Mouse (Mus musculus): ENCODE results near the gene Bmpr1a.
A peak's percentile ranks its signal among the peaks of the same experiment; 100 is the strongest.

The Bmpr1a gene

DNA sequence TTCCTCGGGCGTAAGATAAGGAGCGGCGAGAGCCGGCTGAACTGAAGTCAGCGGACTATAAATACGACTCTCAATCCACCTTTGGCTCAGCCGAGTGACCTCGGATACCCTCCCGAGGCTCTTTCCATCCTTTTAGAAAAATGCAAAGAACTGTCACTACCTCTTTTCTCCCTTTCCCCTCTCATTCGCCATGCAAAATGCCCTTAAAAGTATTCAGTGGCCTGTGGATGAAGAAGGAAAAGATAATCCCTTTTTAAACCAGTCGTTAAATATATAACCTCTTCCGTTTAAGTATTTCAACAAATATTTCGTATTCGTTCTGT, at the start of gene Bmpr1a:
Gene Bmpr1a (minus strand): TSS at position 17 of the 323 bp plus-strand sequence.
- no peaks in the 10 kb centered on the region for H3K36me3 ChIP-seq (ENCODE audit: insufficient read depth, low read length)
- peaks cover 39% of the 10 kb centered on the region for H3K4me1 ChIP-seq (replicated peaks; ENCODE audit: low read depth, low read length)
- peak within 1 kb of the TSS; percentile 90 for H3K4me3 ChIP-seq (replicated peaks; ENCODE audit: low read length)
- H3K9me3 ChIP-seq (ENCODE audit: low read length), result no peaks in the 10 kb centered on the region
- peaks cover 7% of the 10 kb centered on the region for H3K27me3 ChIP-seq (ENCODE audit: insufficient read depth, low read length)
- TF ChIP-seq NANOG (IDR thresholded peaks at IDR 0.05; ENCODE audit: borderline replicate concordance, low read length) (no peak), POU5F1 (IDR thresholded peaks at IDR 0.05; ENCODE audit: borderline replicate concordance, low read length) (no peak), CTCF (conservative IDR thresholded peaks at IDR 0.05; ENCODE audit: low read length) (no peak)

DNA sequence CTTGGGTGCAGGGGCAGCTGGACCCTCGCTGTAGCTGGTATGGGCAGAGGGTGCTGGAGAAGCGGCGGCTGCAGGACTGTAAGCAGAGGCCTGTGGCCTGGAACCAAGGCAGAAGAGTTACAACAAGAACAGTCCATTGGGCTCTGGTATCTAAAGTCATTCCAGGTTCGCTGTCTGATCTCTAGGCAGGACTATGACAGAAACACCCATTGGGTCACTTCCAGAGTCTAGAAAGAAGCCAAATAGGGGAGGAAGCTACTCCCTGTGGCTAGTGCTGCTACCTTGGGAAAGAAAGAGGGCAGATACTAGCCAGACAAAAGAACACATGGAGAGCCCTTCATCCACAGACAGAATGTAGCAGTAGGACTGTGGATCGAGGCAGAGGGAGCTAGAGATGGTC, 49.1 kb upstream of the Bmpr1a start:
- H3K9me3 ChIP-seq (ENCODE audit: low read length), result no peaks in the 10 kb centered on the region
- H3K36me3 ChIP-seq (ENCODE audit: insufficient read depth, low read length), result no peaks in the 10 kb centered on the region
- H3K27me3 ChIP-seq (ENCODE audit: insufficient read depth, low read length), result peaks cover 14% of the 10 kb centered on the region
- no peak for TF ChIP-seq CTCF (conservative IDR thresholded peaks at IDR 0.05; ENCODE audit: low read length)
- no peak for TF ChIP-seq POU5F1 (IDR thresholded peaks at IDR 0.05; ENCODE audit: borderline replicate concordance, low read length)
- TF ChIP-seq NANOG (IDR thresholded peaks at IDR 0.05; ENCODE audit: borderline replicate concordance, low read length), result no peak
- H3K4me3 ChIP-seq (replicated peaks; ENCODE audit: low read length), result no peak overlapping the region
- peaks cover 36% of the 10 kb centered on the region for H3K4me1 ChIP-seq (replicated peaks; ENCODE audit: low read depth, low read length)

DNA sequence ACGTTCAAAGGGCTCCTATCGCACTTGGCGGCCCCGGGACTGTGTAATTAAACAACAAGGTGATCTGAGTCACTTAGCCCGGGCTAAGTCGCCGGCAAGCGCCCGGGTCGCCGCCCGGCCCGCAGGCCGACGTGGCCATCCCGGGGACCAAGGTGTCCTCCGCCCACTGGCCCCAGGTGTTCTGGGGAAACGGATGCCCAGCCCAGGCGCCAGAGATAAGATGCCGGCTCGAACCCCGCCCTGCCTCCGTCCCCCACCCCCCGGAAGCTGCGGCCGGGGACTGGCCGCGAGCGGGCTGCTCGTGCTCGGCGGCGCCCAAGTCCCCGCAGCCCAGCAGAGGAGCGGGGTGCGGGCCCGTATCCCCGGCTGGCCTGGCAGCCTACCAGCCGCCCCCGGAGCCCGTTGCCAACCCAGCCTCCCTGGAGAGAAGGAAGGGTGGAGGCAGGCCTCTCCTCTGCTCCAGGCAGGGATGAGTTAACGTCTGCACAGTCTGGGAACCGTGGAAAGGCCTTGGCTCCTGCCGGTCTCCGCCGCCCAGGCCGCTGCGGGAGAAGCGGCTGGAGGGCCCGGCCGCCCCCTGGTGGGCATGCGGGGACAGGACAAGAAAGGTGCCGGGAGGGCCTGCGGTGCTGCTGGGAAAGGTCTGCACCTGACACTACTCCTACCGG, 46.0 kb upstream of the Bmpr1a start:
- Histone ChIP-seq H3K4me1 (replicated peaks; ENCODE audit: low read depth, low read length) (peaks cover 41% of the 10 kb centered on the region), H3K36me3 (ENCODE audit: insufficient read depth, low read length) (no peaks in the 10 kb centered on the region), H3K9me3 (ENCODE audit: low read length) (no peaks in the 10 kb centered on the region), H3K27me3 (ENCODE audit: insufficient read depth, low read length) (peaks cover 19% of the 10 kb centered on the region), H3K4me3 (replicated peaks; ENCODE audit: low read length) (peak overlapping the region; percentile 84)
- TF ChIP-seq POU5F1 (IDR thresholded peaks at IDR 0.05; ENCODE audit: borderline replicate concordance, low read length) (no peak), NANOG (IDR thresholded peaks at IDR 0.05; ENCODE audit: borderline replicate concordance, low read length) (no peak), CTCF (conservative IDR thresholded peaks at IDR 0.05; ENCODE audit: low read length) (peak; percentile 14; the same call in 1 of the 2 replicates)

DNA sequence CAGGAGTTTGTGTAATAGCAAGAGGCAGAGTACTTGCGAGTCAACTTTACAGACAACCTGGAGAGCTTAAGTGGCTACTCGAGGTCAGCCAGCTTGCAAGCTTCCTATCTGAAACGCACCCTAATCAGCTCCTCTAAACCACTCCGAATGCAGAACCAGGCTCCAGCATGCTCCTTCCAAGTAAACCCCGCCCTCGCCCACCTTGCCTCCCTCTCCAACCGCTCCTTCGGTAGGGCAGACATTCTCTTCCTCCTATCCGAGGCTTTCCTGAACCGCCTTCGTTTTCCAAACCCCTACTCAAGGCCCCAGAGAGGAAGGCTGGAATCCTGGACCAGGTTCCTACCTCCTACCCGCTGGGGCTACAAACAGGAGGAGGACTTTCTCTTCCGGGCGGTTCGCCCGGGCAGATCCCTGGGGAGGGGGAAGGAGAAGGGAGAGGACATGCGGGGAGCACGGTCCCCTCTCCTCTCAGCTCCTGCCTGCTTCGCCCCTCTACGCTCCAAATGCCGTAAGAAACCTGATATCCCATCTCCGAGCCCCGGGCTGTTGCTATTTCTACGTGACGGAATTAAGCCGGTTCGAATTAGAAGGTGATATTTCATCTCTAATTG, 45.4 kb upstream of the Bmpr1a start:
- H3K36me3 ChIP-seq (ENCODE audit: insufficient read depth, low read length), result no peaks in the 10 kb centered on the region
- H3K9me3 ChIP-seq (ENCODE audit: low read length), result no peaks in the 10 kb centered on the region
- peaks cover 17% of the 10 kb centered on the region for H3K27me3 ChIP-seq (ENCODE audit: insufficient read depth, low read length)
- H3K4me3 ChIP-seq (replicated peaks; ENCODE audit: low read length), result peak overlapping the region; percentile 84
- no peak for TF ChIP-seq POU5F1 (IDR thresholded peaks at IDR 0.05; ENCODE audit: borderline replicate concordance, low read length)
- TF ChIP-seq CTCF (conservative IDR thresholded peaks at IDR 0.05; ENCODE audit: low read length), result no peak
- no peak for TF ChIP-seq NANOG (IDR thresholded peaks at IDR 0.05; ENCODE audit: borderline replicate concordance, low read length)
- H3K4me1 ChIP-seq (replicated peaks; ENCODE audit: low read depth, low read length), result peaks cover 36% of the 10 kb centered on the region

DNA sequence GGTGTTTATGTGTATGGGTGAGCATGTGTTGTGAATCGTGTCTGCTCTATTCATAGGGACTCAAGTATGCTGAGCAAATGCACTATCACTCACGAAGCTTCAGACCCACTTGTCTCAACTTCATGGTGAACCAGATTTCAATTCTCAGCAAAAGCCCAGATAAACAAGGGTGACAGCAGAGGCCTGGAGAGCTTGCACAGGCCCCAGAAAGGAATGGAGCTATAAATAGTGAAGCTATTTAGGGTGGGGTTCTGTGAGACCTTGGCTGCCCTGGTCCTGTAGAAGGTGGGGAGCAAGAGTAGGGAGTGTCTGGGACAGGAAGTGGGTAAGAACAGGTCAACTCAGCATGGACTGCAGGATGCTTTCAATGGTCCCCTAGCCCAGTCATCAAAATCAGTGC, 41.4 kb upstream of the Bmpr1a start:
- H3K36me3 ChIP-seq (ENCODE audit: insufficient read depth, low read length), result no peaks in the 10 kb centered on the region
- TF ChIP-seq POU5F1 (IDR thresholded peaks at IDR 0.05; ENCODE audit: borderline replicate concordance, low read length), result no peak
- H3K4me3 ChIP-seq (replicated peaks; ENCODE audit: low read length), result no peak overlapping the region
- H3K9me3 ChIP-seq (ENCODE audit: low read length), result no peaks in the 10 kb centered on the region
- peaks cover 41% of the 10 kb centered on the region for H3K4me1 ChIP-seq (replicated peaks; ENCODE audit: low read depth, low read length)
- H3K27me3 ChIP-seq (ENCODE audit: insufficient read depth, low read length), result peaks cover 18% of the 10 kb centered on the region

DNA sequence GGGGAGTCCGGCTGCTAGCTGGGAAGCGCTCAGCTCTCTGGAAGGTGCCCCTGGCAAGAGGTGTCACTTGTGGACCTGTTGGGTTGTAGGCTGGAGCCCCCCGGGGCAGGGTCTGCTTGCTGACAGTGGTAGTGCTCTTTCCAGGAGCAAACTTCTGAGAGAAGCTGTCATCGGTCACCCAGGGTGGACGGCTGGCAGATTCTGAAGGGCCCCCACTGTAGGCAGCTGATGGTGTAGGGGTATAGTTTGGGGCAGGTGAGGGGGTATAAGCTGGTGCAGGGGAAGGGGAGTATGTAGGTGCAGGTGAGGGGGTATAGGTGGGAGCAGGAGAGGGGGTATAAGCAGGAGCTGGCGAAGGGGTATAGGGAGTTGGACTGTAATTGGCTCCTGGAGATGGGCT, 40.9 kb upstream of the Bmpr1a start:
- Histone ChIP-seq H3K27me3 (ENCODE audit: insufficient read depth, low read length) (peaks cover 18% of the 10 kb centered on the region), H3K4me1 (replicated peaks; ENCODE audit: low read depth, low read length) (peaks cover 40% of the 10 kb centered on the region), H3K36me3 (ENCODE audit: insufficient read depth, low read length) (no peaks in the 10 kb centered on the region), H3K4me3 (replicated peaks; ENCODE audit: low read length) (no peak overlapping the region), H3K9me3 (ENCODE audit: low read length) (no peaks in the 10 kb centered on the region)
- no peak for TF ChIP-seq POU5F1 (IDR thresholded peaks at IDR 0.05; ENCODE audit: borderline replicate concordance, low read length)
- TF ChIP-seq NANOG (IDR thresholded peaks at IDR 0.05; ENCODE audit: borderline replicate concordance, low read length), result no peak
- TF ChIP-seq CTCF (conservative IDR thresholded peaks at IDR 0.05; ENCODE audit: low read length), result no peak

DNA sequence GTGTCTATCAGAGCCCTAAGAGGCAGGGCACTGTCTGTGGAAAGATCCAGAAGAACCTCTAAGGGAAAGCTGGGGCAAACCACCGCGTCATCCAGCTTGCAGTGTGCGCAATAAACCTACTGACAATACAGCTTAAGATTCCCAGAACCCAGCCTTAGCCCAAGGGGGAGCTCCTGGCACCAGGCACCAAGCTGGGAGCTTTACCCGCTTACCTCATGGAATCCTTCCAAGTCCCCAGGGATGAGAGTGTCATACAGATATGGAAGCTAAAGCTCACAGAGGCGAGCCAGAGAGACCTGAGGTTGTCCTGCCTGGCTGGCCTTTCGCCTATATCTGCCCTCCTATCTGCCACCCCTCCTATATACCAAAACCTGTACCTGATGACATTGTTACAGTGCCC, 40.5 kb upstream of the Bmpr1a start:
- Histone ChIP-seq H3K36me3 (ENCODE audit: insufficient read depth, low read length) (no peaks in the 10 kb centered on the region), H3K4me3 (replicated peaks; ENCODE audit: low read length) (no peak overlapping the region), H3K27me3 (ENCODE audit: insufficient read depth, low read length) (peaks cover 18% of the 10 kb centered on the region), H3K9me3 (ENCODE audit: low read length) (no peaks in the 10 kb centered on the region), H3K4me1 (replicated peaks; ENCODE audit: low read depth, low read length) (peaks cover 40% of the 10 kb centered on the region)
- TF ChIP-seq POU5F1 (IDR thresholded peaks at IDR 0.05; ENCODE audit: borderline replicate concordance, low read length) (no peak), CTCF (conservative IDR thresholded peaks at IDR 0.05; ENCODE audit: low read length) (no peak), NANOG (IDR thresholded peaks at IDR 0.05; ENCODE audit: borderline replicate concordance, low read length) (no peak)

DNA sequence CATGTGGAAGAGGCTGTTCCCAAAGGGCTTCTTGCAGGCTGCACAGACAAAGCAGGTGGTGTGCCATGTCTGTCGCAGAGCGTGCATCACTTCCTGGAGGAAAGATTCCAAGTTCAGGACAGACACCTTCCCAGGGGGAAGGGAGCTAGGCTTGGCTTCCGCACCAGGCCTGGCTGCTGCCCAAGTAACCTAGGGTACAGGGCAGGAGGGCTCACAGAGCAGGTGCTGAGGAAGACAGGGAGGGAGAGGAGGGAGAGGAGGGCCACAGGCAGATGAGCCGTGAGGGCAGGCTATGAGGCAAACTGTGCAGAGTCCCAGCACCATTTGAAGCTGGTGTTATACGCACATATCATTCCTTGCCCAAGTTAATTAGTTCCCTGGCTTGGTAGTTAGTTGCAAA, 38.8 kb upstream of the Bmpr1a start:
- TF ChIP-seq CTCF (conservative IDR thresholded peaks at IDR 0.05; ENCODE audit: low read length) (no peak), NANOG (IDR thresholded peaks at IDR 0.05; ENCODE audit: borderline replicate concordance, low read length) (no peak), POU5F1 (IDR thresholded peaks at IDR 0.05; ENCODE audit: borderline replicate concordance, low read length) (no peak)
- H3K4me3 ChIP-seq (replicated peaks; ENCODE audit: low read length), result peak overlapping the region; percentile 45
- no peaks in the 10 kb centered on the region for H3K36me3 ChIP-seq (ENCODE audit: insufficient read depth, low read length)
- H3K9me3 ChIP-seq (ENCODE audit: low read length), result no peaks in the 10 kb centered on the region
- peaks cover 18% of the 10 kb centered on the region for H3K27me3 ChIP-seq (ENCODE audit: insufficient read depth, low read length)
- peaks cover 40% of the 10 kb centered on the region for H3K4me1 ChIP-seq (replicated peaks; ENCODE audit: low read depth, low read length)
